Comparison of ENCODE assay signal across 25 mouse cellular contexts in genomic region chr12:114809186-114809585, GRCm38 (mm10).
"Had no signal": no experiment of that assay in that cellular context is flagged by ENCODE, and none has a peak within 500 bp of the region (broad histone marks: within the 10 kb centered on the region; RNA-seq: fewer than 3 reads in every experiment).

No protein-coding gene starts in this region.

- H3K4me1 ChIP-seq: heart, embryonic 13.5 days; heart, embryonic 15.5 days; hindbrain, embryonic 13.5 days; hindbrain, embryonic 15.5 days; kidney, embryonic 15.5 days; limb, embryonic 13.5 days; limb, embryonic 15.5 days; liver, embryonic 12.5 days had no signal

- H3K36me3 ChIP-seq: heart, embryonic 13.5 days; heart, embryonic 15.5 days; hindbrain, embryonic 13.5 days; hindbrain, embryonic 15.5 days; kidney, embryonic 15.5 days; limb, embryonic 13.5 days; limb, embryonic 15.5 days; liver, embryonic 12.5 days had no signal

- H3K4me3 ChIP-seq: heart, adult 2 months; heart, embryonic 13.5 days; heart, embryonic 15.5 days; hindbrain, embryonic 13.5 days; hindbrain, embryonic 15.5 days; kidney, embryonic 15.5 days; layer of hippocampus, adult 2 months; limb, embryonic 13.5 days; limb, embryonic 15.5 days; liver, embryonic 12.5 days had no signal

- H3K27me3 ChIP-seq: heart, embryonic 13.5 days; heart, embryonic 15.5 days; hindbrain, embryonic 13.5 days; hindbrain, embryonic 15.5 days; kidney, embryonic 15.5 days; limb, embryonic 13.5 days; limb, embryonic 15.5 days; liver, embryonic 12.5 days had no signal

- H3K27ac ChIP-seq: heart, adult 2 months; heart, embryonic 13.5 days; heart, embryonic 15.5 days; hindbrain, embryonic 13.5 days; hindbrain, embryonic 15.5 days; hindbrain, postnatal 0 days; kidney, embryonic 15.5 days; kidney, postnatal 0 days; layer of hippocampus, adult 2 months; limb, embryonic 13.5 days; limb, embryonic 15.5 days; liver, embryonic 12.5 days had no signal

- DNase-seq: gastrocnemius, postnatal 14 days; gastrocnemius, postnatal 36 days; heart, adult 11 months; heart, adult 2 months; heart, postnatal 14 days; heart, postnatal 36 days; kidney, adult 11 months; kidney, adult 2 months; kidney, adult 9 months; kidney, postnatal 14 days; kidney, postnatal 4 days; layer of hippocampus, adult 9-11 months; layer of hippocampus, postnatal 36 days; left cerebral cortex, postnatal 4 days had no signal
